Mouse (Mus musculus): ENCODE data around the gene Cars2. TPM values are rescaled to one million over a fixed set of nuclear protein-coding genes. Genes with fewer than 3 reads are reported as not detected.

Cars2 gene
- 25.7 and 29.7 TPM in 2 replicates for polyA plus RNA-seq (2015; fragmentation: Nextera tagmentation; extraction: Ambion mirVana)

GRCm38 (mm10) chr8:11550281-11550948, at the start of gene Cars2:
Gene Cars2 (minus strand): TSS chr8:11550783.
- Histone ChIP-seq H3K36me3 (peaks cover 16% of the 10 kb centered on the region), H3K4me1 (peaks cover 20% of the 10 kb centered on the region), H3K9ac (peak within 1 kb of the TSS; percentile 85), H3K9me3 (no peaks in the 10 kb centered on the region), H3K4me3 (peak within 1 kb of the TSS; percentile 83), H3K27ac (peak within 1 kb of the TSS; percentile 92), H3K4me2 (peak within 1 kb of the TSS; percentile 77), H3K27me3 (no peaks in the 10 kb centered on the region)
- peak; percentile 70 for ATAC-seq (ENCODE audit: insufficient number of reproducible peaks, insufficient read depth, low FRiP score, low TSS enrichment, low read depth)
- WGBS: under 1% methylated on average over 53 of the region's 53 CpGs

- 69% methylated on average over 12 of the region's 12 CpGs for WGBS
These were observed 42.8 kb upstream of the Cars2 start for GRCm38 (mm10) chr8:11593222-11593884.

GRCm38 (mm10) chr8:11592296-11592695, 41.7 kb upstream of the Cars2 start:
- 41% methylated on average over 13 of the region's 13 CpGs for WGBS
- peak overlapping the region; percentile 26; the same call in 1 of the 2 replicates for H3K4me2 ChIP-seq
- H3K4me3 ChIP-seq: no peak overlapping the region
- H3K27me3 ChIP-seq: no peaks in the 10 kb centered on the region
- no peaks in the 10 kb centered on the region for H3K9me3 ChIP-seq
- H3K27ac ChIP-seq: peak overlapping the region; percentile 64
- ATAC-seq (ENCODE audit: insufficient number of reproducible peaks, insufficient read depth, low FRiP score, low TSS enrichment, low read depth): no peak
- no peak overlapping the region for H3K9ac ChIP-seq
- H3K36me3 ChIP-seq: no peaks in the 10 kb centered on the region
- peaks cover 7% of the 10 kb centered on the region for H3K4me1 ChIP-seq

More at GRCm38 (mm10) chr8:11593222-11593884, 42.8 kb upstream of the Cars2 start:
- Histone ChIP-seq H3K4me3 (no peak overlapping the region), H3K27ac (no peak overlapping the region), H3K36me3 (no peaks in the 10 kb centered on the region), H3K9me3 (no peaks in the 10 kb centered on the region), H3K4me2 (no peak overlapping the region), H3K27me3 (no peaks in the 10 kb centered on the region), H3K4me1 (peaks cover 7% of the 10 kb centered on the region), H3K9ac (no peak overlapping the region)
- ATAC-seq (ENCODE audit: insufficient number of reproducible peaks, insufficient read depth, low FRiP score, low TSS enrichment, low read depth): no peak

- H3K27me3 ChIP-seq: no peaks in the 10 kb centered on the region
- no peak overlapping the region for H3K4me2 ChIP-seq
- H3K9ac ChIP-seq: no peak overlapping the region
- ATAC-seq (ENCODE audit: insufficient number of reproducible peaks, insufficient read depth, low FRiP score, low TSS enrichment, low read depth): 0 out of 2 replicates have a peak, but pooled peaks have one; percentile 61
- H3K4me1 ChIP-seq: peaks cover 7% of the 10 kb centered on the region
- no peaks in the 10 kb centered on the region for H3K36me3 ChIP-seq
- H3K4me3 ChIP-seq: no peak overlapping the region
- peak overlapping the region; percentile 64 for H3K27ac ChIP-seq
- H3K9me3 ChIP-seq: no peaks in the 10 kb centered on the region
- WGBS: 38% methylated on average over 4 of the region's 4 CpGs
These were observed 41.3 kb upstream of the Cars2 start for GRCm38 (mm10) chr8:11591837-11592236.

- H3K4me2 ChIP-seq: no peak overlapping the region
- H3K9ac ChIP-seq: no peak overlapping the region
- H3K27ac ChIP-seq: peak overlapping the region; percentile 80
- H3K4me1 ChIP-seq: peaks cover 14% of the 10 kb centered on the region
- H3K27me3 ChIP-seq: no peaks in the 10 kb centered on the region
- peaks cover 8% of the 10 kb centered on the region; the same call in 1 of the 2 replicates for H3K9me3 ChIP-seq
- no peaks in the 10 kb centered on the region for H3K36me3 ChIP-seq
- 47% methylated on average over 2 of the region's 2 CpGs for WGBS
- no peak overlapping the region for H3K4me3 ChIP-seq
- no peak for ATAC-seq (ENCODE audit: insufficient number of reproducible peaks, insufficient read depth, low FRiP score, low TSS enrichment, low read depth)
These were observed 35.8 kb upstream of the Cars2 start for GRCm38 (mm10) chr8:11586374-11586745.

GRCm38 (mm10) chr8:11585513-11586373, 35.2 kb upstream of the Cars2 start:
- no peak overlapping the region for H3K4me3 ChIP-seq
- peaks cover 8% of the 10 kb centered on the region; the same call in 1 of the 2 replicates for H3K9me3 ChIP-seq
- 47% methylated on average over 21 of the region's 21 CpGs for WGBS
- peaks cover 14% of the 10 kb centered on the region for H3K4me1 ChIP-seq
- peak overlapping the region; percentile 80 for H3K27ac ChIP-seq
- H3K9ac ChIP-seq: 0 out of 2 replicates have a peak overlapping the region, but pooled peaks have one; percentile 36
- ATAC-seq (ENCODE audit: insufficient number of reproducible peaks, insufficient read depth, low FRiP score, low TSS enrichment, low read depth): 0 out of 2 replicates have a peak, but pooled peaks have one; percentile 56
- H3K27me3 ChIP-seq: no peaks in the 10 kb centered on the region
- no peaks in the 10 kb centered on the region for H3K36me3 ChIP-seq
- peak overlapping the region; percentile 33 for H3K4me2 ChIP-seq

- Histone ChIP-seq H3K4me2 (no peak overlapping the region), H3K27me3 (peaks cover 9% of the 10 kb centered on the region), H3K4me3 (no peak overlapping the region), H3K36me3 (no peaks in the 10 kb centered on the region), H3K9ac (no peak overlapping the region; the same call in 1 of the 2 replicates), H3K4me1 (peaks cover 21% of the 10 kb centered on the region), H3K27ac (no peak overlapping the region), H3K9me3 (no peaks in the 10 kb centered on the region)
- ATAC-seq (ENCODE audit: insufficient number of reproducible peaks, insufficient read depth, low FRiP score, low TSS enrichment, low read depth): no peak
- WGBS: 58% methylated on average over 16 of the region's 16 CpGs
These were observed 25.2 kb upstream of the Cars2 start for GRCm38 (mm10) chr8:11575604-11576384.

GRCm38 (mm10) chr8:11574911-11575603, 24.5 kb upstream of the Cars2 start:
- no peak for ATAC-seq (ENCODE audit: insufficient number of reproducible peaks, insufficient read depth, low FRiP score, low TSS enrichment, low read depth)
- peaks cover 21% of the 10 kb centered on the region for H3K4me1 ChIP-seq
- H3K4me2 ChIP-seq: no peak overlapping the region
- no peak overlapping the region for H3K4me3 ChIP-seq
- no peak overlapping the region for H3K9ac ChIP-seq
- H3K27me3 ChIP-seq: peaks cover 9% of the 10 kb centered on the region
- H3K9me3 ChIP-seq: no peaks in the 10 kb centered on the region
- WGBS: 53% methylated on average over 9 of the region's 9 CpGs
- H3K27ac ChIP-seq: no peak overlapping the region
- no peaks in the 10 kb centered on the region for H3K36me3 ChIP-seq

GRCm38 (mm10) chr8:11572428-11572827, 21.8 kb upstream of the Cars2 start:
- H3K4me3 ChIP-seq: no peak overlapping the region
- peaks cover 35% of the 10 kb centered on the region for H3K4me1 ChIP-seq
- H3K36me3 ChIP-seq: 0 out of 2 replicates have a peak, but pooled peaks cover 7% of the 10 kb centered on the region
- no peak overlapping the region for H3K4me2 ChIP-seq
- peaks cover 9% of the 10 kb centered on the region for H3K27me3 ChIP-seq
- WGBS: 78% methylated on average over 6 of the region's 6 CpGs
- H3K9me3 ChIP-seq: no peaks in the 10 kb centered on the region
- H3K27ac ChIP-seq: no peak overlapping the region
- no peak for ATAC-seq (ENCODE audit: insufficient number of reproducible peaks, insufficient read depth, low FRiP score, low TSS enrichment, low read depth)
- H3K9ac ChIP-seq: no peak overlapping the region

- Histone ChIP-seq H3K9me3 (no peaks in the 10 kb centered on the region), H3K27me3 (peaks cover 9% of the 10 kb centered on the region), H3K27ac (no peak overlapping the region), H3K4me3 (no peak overlapping the region), H3K4me1 (peaks cover 35% of the 10 kb centered on the region), H3K36me3 (peaks cover 9% of the 10 kb centered on the region; the same call in 1 of the 2 replicates), H3K9ac (no peak overlapping the region), H3K4me2 (no peak overlapping the region)
- 84% methylated on average over 10 of the region's 10 CpGs for WGBS
- ATAC-seq (ENCODE audit: insufficient number of reproducible peaks, insufficient read depth, low FRiP score, low TSS enrichment, low read depth): no peak
These were observed 21.4 kb upstream of the Cars2 start for GRCm38 (mm10) chr8:11571950-11572349.
